Mouse (Mus musculus) ES-E14 (cell line): Measurements from ENCODE around the gene Krt81.

Experiments used
- CHD2 ChIP-seq: IDR thresholded peaks from 2 replicates; pipeline ENCODE4 v1.6.1; 2014; ENCODE audit warnings: mild to moderate bottlenecking, low read depth, low read length, inconsistent platforms
- HCFC1 ChIP-seq: IDR thresholded peaks from 2 replicates; pipeline ENCODE4 v1.6.1; 2012; ENCODE audit warnings: low read length, inconsistent platforms, borderline replicate concordance; ENCODE audit not compliant: insufficient read depth
- MAFK ChIP-seq: IDR thresholded peaks from 2 replicates; pipeline ENCODE4 v1.6.1; 2014; ENCODE audit warnings: mild to moderate bottlenecking, low read depth, low read length, inconsistent platforms; ENCODE audit not compliant: insufficient read depth
- ZC3H11A ChIP-seq: IDR thresholded peaks from 2 replicates; pipeline ENCODE4 v1.6.1; 2012; ENCODE audit warnings: low read depth, mild to moderate bottlenecking, inconsistent platforms, low read length, borderline replicate concordance

GRCm38 (mm10) chr15:101455292-101455691 is 8.3 kb downstream of the Krt81 start:
- TF ChIP-seq MAFK (no peak), ZC3H11A (no peak), CHD2 (no peak), HCFC1 (no peak)
